Mouse (Mus musculus) heart, adult 2 months (tissue): ENCODE measurements around the gene Nupr1l.

ENCODE experiments used
- CTCF ChIP-seq: fragments of 200-600 bp; IDR thresholded peaks from 2 replicates; pipeline ENCODE4 v1.8.1; 2022; ENCODE audit warnings: antibody characterized with exemption, mild to moderate bottlenecking, moderate library complexity
- EP300 ChIP-seq: fragments of 200-500 bp; IDR thresholded peaks from 2 replicates; pipeline ENCODE4 v1.6.1; 2011; ENCODE audit warnings: low read depth, low read length, control low read depth; ENCODE audit not compliant: insufficient read depth
- POLR2A ChIP-seq: fragments of 200-500 bp; IDR thresholded peaks from 2 replicates; pipeline ENCODE4 v1.6.1; 2011; ENCODE audit warnings: mild to moderate bottlenecking, low read depth, low read length, control low read depth; ENCODE audit not compliant: insufficient read depth

GRCm38 (mm10) chr5:129940736-129941494 is 32.6 kb downstream of the Nupr1l start:
- TF ChIP-seq CTCF = no peak
- peak; percentile 63 for TF ChIP-seq POLR2A
- TF ChIP-seq EP300 = no peak
